Comparison of ENCODE assay signal across 9 mouse cellular contexts in the genomic region with DNA sequence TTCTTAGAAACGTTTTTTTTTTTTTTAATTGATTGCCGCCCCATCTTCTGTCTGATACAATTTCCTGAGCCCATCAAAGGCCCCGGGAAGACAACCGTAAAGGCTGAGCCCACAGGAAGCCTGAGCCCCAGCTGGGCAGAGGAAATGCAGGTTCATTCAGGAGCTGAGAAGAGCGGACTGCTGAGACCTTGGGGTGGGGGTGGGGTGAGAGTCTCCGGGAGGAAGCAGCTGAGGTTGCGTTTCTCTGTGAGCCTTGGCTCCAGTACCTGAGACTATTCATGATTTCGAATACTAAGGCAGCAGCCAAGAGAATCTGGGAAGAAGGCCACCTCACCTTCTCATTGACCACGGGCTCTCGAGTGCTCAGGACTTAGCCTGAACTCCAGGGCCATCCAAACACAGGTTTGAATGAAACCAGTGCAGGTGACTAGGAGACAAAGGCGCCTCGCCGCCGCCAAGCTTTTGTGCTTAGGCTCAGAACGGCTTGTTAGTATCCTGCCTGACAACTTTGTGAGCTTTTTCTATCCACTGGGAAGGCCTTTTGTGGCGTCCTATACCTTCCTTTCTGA. TPM values are rescaled to one million over a fixed set of nuclear protein-coding genes. Genes with fewer than 3 reads are reported as not detected.
DNase-seq lines count a peak whose midpoint lies in the region; ATAC-seq lines count a peak whose summit lies in the region.
"Had no signal": no experiment of that assay in that cellular context is flagged by ENCODE, and none has a peak within 500 bp of the region (broad histone marks: within the 10 kb centered on the region; RNA-seq: fewer than 3 reads in every experiment).

No protein-coding gene starts in this region.

- H3K36me3 ChIP-seq in forebrain, embryonic 13.5 days (ENCODE audit: poor library complexity, severe bottlenecking), result no peaks in the 10 kb centered on the region
- H3K36me3 ChIP-seq in kidney, embryonic 14.5 days (ENCODE audit: control insufficient read depth, insufficient read depth, low read length), result no peaks in the 10 kb centered on the region
- H3K36me3 ChIP-seq in midbrain, embryonic 15.5 days (replicated peaks), result no peaks in the 10 kb centered on the region
- H3K36me3 ChIP-seq: G1E had no signal

- H3K4me1 ChIP-seq in forebrain, embryonic 13.5 days, result peaks cover 22% of the 10 kb centered on the region
- peaks cover 10% of the 10 kb centered on the region; the same call in 1 of the 2 replicates for H3K4me1 ChIP-seq in kidney, embryonic 14.5 days (ENCODE audit: control insufficient read depth, insufficient read depth, low read length)
- peaks cover 25% of the 10 kb centered on the region for H3K4me1 ChIP-seq in midbrain, embryonic 15.5 days

- 1% methylated on average over 16 of the region's 16 CpGs for WGBS in forebrain, embryonic 13.5 days
- WGBS in kidney, embryonic 14.5 days, result 1% methylated on average over 16 of the region's 16 CpGs
- WGBS in midbrain, embryonic 15.5 days, result under 1% methylated on average over 16 of the region's 16 CpGs

- peak overlapping the region; percentile 93 for H3K4me2 ChIP-seq in forebrain, embryonic 13.5 days
- H3K4me2 ChIP-seq in kidney, embryonic 14.5 days (replicated peaks; ENCODE audit: low read depth, low read length), result peak overlapping the region; percentile 99
- peak overlapping the region; percentile 100 for H3K4me2 ChIP-seq in midbrain, embryonic 15.5 days

- 0 out of 2 replicates have a peak, but pooled peaks have one; percentile 20 for ATAC-seq in frontal cortex, adult (ENCODE audit: low TSS enrichment)
- ATAC-seq in forebrain, embryonic 13.5 days, result peak; percentile 36
- ATAC-seq in kidney, embryonic 14.5 days (ENCODE audit: low FRiP score, low TSS enrichment), result 0 out of 2 replicates have a peak, but pooled peaks have one; percentile 28
- ATAC-seq in midbrain, embryonic 15.5 days (replicated peaks), result peak; percentile 59

- peak overlapping the region; percentile 14; the same call in 1 of the 2 replicates for H3K27ac ChIP-seq in forebrain, embryonic 13.5 days
- no peak overlapping the region for H3K27ac ChIP-seq in kidney, embryonic 14.5 days (ENCODE audit: low read depth, low read length)
- H3K27ac ChIP-seq in midbrain, embryonic 15.5 days, result peak overlapping the region; percentile 78

- H3K9me3 ChIP-seq in forebrain, embryonic 13.5 days (replicated peaks), result no peaks in the 10 kb centered on the region
- no peaks in the 10 kb centered on the region for H3K9me3 ChIP-seq in kidney, embryonic 14.5 days (ENCODE audit: control insufficient read depth, low read length)
- no peaks in the 10 kb centered on the region for H3K9me3 ChIP-seq in midbrain, embryonic 15.5 days
- H3K9me3 ChIP-seq: G1E had no signal

- H3K27me3 ChIP-seq in forebrain, embryonic 13.5 days, result peaks cover 39% of the 10 kb centered on the region
- H3K27me3 ChIP-seq in kidney, embryonic 14.5 days (ENCODE audit: control insufficient read depth, insufficient read depth, low read length), result peaks cover 27% of the 10 kb centered on the region; the same call in 1 of the 2 replicates
- H3K27me3 ChIP-seq in midbrain, embryonic 15.5 days (replicated peaks), result peaks cover 15% of the 10 kb centered on the region

- no peak for DNase-seq in frontal cortex, postnatal 14 days (ENCODE audit: low spot score in 2 of 2)
- peak; percentile 82 for DNase-seq in ZHBTc4 (ENCODE audit: low read depth, low spot score)
- no peak for DNase-seq in frontal cortex, postnatal 25 days (ENCODE audit: low spot score in 2 of 2)
- no peak for DNase-seq in adrenal gland, adult 2 months

- peak overlapping the region; percentile 67 for H3K9ac ChIP-seq in forebrain, embryonic 13.5 days
- H3K9ac ChIP-seq in kidney, embryonic 14.5 days (ENCODE audit: low read depth, low read length), result 0 out of 2 replicates have a peak overlapping the region, but pooled peaks have one; percentile 8
- peak overlapping the region; percentile 69 for H3K9ac ChIP-seq in midbrain, embryonic 15.5 days

- peak overlapping the region; percentile 51 for H3K4me3 ChIP-seq in forebrain, embryonic 13.5 days
- peak overlapping the region; percentile 49 for H3K4me3 ChIP-seq in kidney, embryonic 14.5 days (ENCODE audit: low read length)
- H3K4me3 ChIP-seq in midbrain, embryonic 15.5 days, result peak overlapping the region; percentile 54

RNA-seq across cellular contexts. Expression of gene Shc4, which starts 0.7 kb away (rescaled TPM):
- 0.57 and 1.1 TPM in 2 replicates for polyA plus RNA-seq in forebrain, embryonic 13.5 days (2015; fragmentation: Nextera tagmentation; extraction: Ambion mirVana)
- polyA plus RNA-seq in kidney, embryonic 14.5 days (2014; fragmentation: Nextera tagmentation; extraction: Ambion mirVana), result 0.76 and 1.6 TPM in 2 replicates
- 3.6 and 3.7 TPM in 2 replicates for polyA plus RNA-seq in midbrain, embryonic 15.5 days (2015; fragmentation: Nextera tagmentation; extraction: Ambion mirVana)
- 1 to 10 TPM; 2.4 to 3.6 TPM for total RNA-seq in adrenal gland, adult 2 months (2021)
- 0.82 and 1.4 TPM in 2 replicates for polyA plus RNA-seq in adrenal gland, adult 2 months (2012; rRNA removed)

RNA-seq across cellular contexts. Expression of gene Eid1, which starts 51.7 kb away (rescaled TPM):
- polyA plus RNA-seq in forebrain, embryonic 13.5 days (2015; fragmentation: Nextera tagmentation; extraction: Ambion mirVana), result 271 and 288 TPM in 2 replicates
- polyA plus RNA-seq in kidney, embryonic 14.5 days (2014; fragmentation: Nextera tagmentation; extraction: Ambion mirVana), result 163 and 167 TPM in 2 replicates
- 376 and 397 TPM in 2 replicates for polyA plus RNA-seq in midbrain, embryonic 15.5 days (2015; fragmentation: Nextera tagmentation; extraction: Ambion mirVana)
- total RNA-seq in adrenal gland, adult 2 months (2021), result 100 to 1,000 TPM in 1 of 2 experiments, 10 to 100 TPM in 1; 98.6 to 141 TPM
- polyA plus RNA-seq in adrenal gland, adult 2 months (2012; rRNA removed), result 28.9 and 29.6 TPM in 2 replicates
- polyA plus RNA-seq: G1E had no signal

RNA-seq across cellular contexts. Expression of gene Secisbp2l, which starts 58.0 kb away (rescaled TPM):
- 25.2 and 25.4 TPM in 2 replicates for polyA plus RNA-seq in forebrain, embryonic 13.5 days (2015; fragmentation: Nextera tagmentation; extraction: Ambion mirVana)
- polyA plus RNA-seq in kidney, embryonic 14.5 days (2014; fragmentation: Nextera tagmentation; extraction: Ambion mirVana), result 15.7 and 26.7 TPM in 2 replicates
- polyA plus RNA-seq in midbrain, embryonic 15.5 days (2015; fragmentation: Nextera tagmentation; extraction: Ambion mirVana), result 30.5 and 32.7 TPM in 2 replicates
- 10 to 100 TPM; 55.2 to 56.7 TPM for total RNA-seq in adrenal gland, adult 2 months (2021)
- polyA plus RNA-seq in adrenal gland, adult 2 months (2012; rRNA removed), result 8.8 and 13.3 TPM in 2 replicates

Comparison
In these comparisons a context has a peak if more than half of its experiments do, and no peak if none do; other contexts are left out.
1. H3K9ac ChIP-seq: peak in every context shown above with its lines; median percentile 69 in midbrain, embryonic 15.5 days; 67 in forebrain, embryonic 13.5 days; 8 in kidney, embryonic 14.5 days.